Mouse (Mus musculus): ENCODE data around the gene Itga6.

GRCm38 (mm10) chr2:71766007-71766406 is 20.6 kb downstream of the Itga6 start:
- TF ChIP-seq CTCF (IDR thresholded peaks at IDR 0.05; ENCODE audit: low read depth, low read length) (no peak), POLR2A (IDR thresholded peaks at IDR 0.05; ENCODE audit: borderline replicate concordance, low read depth, low read length) (no peak)
